Mouse (Mus musculus): Measurements from ENCODE around the gene Ryr2. TPM values are rescaled to one million over a fixed set of nuclear protein-coding genes. Genes with fewer than 3 reads are reported as not detected.

Ryr2 gene
- polyA plus RNA-seq, 1 experiment from 2014 or later: 0.43 TPM

- H3K36me3 ChIP-seq: no peaks in the 10 kb centered on the region
- no peaks in the 10 kb centered on the region for H3K27me3 ChIP-seq (ENCODE audit: insufficient read depth, poor library complexity, severe bottlenecking)
- H3K4me1 ChIP-seq (replicated peaks): no peaks in the 10 kb centered on the region
- H3K4me3 ChIP-seq: no peak overlapping the region
- no peaks in the 10 kb centered on the region for H3K9me3 ChIP-seq
- DNase-seq (ENCODE audit: low spot score): no peak
- 86% methylated on average over 4 of the region's 4 CpGs for WGBS
- H3K27ac ChIP-seq: no peak overlapping the region
These were observed 59.7 kb downstream of the Ryr2 start for GRCm38 (mm10) chr13:12047059-12047458.

GRCm38 (mm10) chr13:12044751-12045150, 62.0 kb downstream of the Ryr2 start:
- H3K27ac ChIP-seq: no peak overlapping the region
- no peak overlapping the region for H3K4me3 ChIP-seq
- no peaks in the 10 kb centered on the region for H3K27me3 ChIP-seq (ENCODE audit: insufficient read depth, poor library complexity, severe bottlenecking)
- H3K9me3 ChIP-seq: no peaks in the 10 kb centered on the region
- no peaks in the 10 kb centered on the region for H3K36me3 ChIP-seq
- 86% methylated on average over 2 of the region's 2 CpGs for WGBS
- no peak for DNase-seq (ENCODE audit: low spot score)
- no peaks in the 10 kb centered on the region for H3K4me1 ChIP-seq (replicated peaks)

DNA sequence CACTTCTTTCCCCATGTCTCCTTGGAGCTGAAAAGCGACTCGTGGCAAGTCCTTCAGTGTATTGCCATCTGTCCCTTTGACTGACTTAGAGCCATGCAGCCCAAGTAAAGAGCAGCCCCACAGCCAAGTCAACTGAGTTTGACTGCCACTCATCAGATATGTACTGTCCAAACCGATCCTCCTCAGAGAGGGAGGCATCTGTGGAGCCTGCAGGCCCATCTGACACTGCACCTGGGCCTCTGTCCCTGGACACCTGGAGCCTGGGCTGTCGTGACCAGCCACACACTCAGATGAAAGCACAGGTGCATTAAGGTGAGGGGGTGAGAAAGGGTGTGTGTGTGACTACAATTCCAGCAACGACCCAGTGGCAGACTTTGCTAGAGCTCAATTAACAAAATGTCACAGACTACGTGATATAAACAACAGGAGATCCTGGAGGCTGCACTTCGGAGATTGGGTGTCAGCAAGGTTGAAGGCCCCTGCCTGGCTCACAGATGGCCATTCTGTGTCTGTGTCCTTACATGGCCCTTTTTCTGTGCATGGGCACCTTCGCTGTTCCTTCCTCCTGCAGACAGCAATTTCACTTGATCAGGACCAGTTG, 63.8 kb downstream of the Ryr2 start:
- no peak for DNase-seq (ENCODE audit: low spot score)
- Histone ChIP-seq H3K4me3 (no peak overlapping the region), H3K27me3 (ENCODE audit: insufficient read depth, poor library complexity, severe bottlenecking) (no peaks in the 10 kb centered on the region), H3K36me3 (no peaks in the 10 kb centered on the region), H3K27ac (no peak overlapping the region), H3K4me1 (replicated peaks) (no peaks in the 10 kb centered on the region), H3K9me3 (no peaks in the 10 kb centered on the region)
- WGBS: 80% methylated on average over 8 of the region's 8 CpGs

GRCm38 (mm10) chr13:12039967-12040366, 66.8 kb downstream of the Ryr2 start:
- DNase-seq (ENCODE audit: low spot score): no peak
- no peaks in the 10 kb centered on the region for H3K27me3 ChIP-seq (ENCODE audit: insufficient read depth, poor library complexity, severe bottlenecking)
- H3K9me3 ChIP-seq: no peaks in the 10 kb centered on the region
- H3K4me1 ChIP-seq (replicated peaks): no peaks in the 10 kb centered on the region
- no peaks in the 10 kb centered on the region for H3K36me3 ChIP-seq
- no peak overlapping the region for H3K4me3 ChIP-seq
- 88% methylated on average over 3 of the region's 3 CpGs for WGBS
- H3K27ac ChIP-seq: no peak overlapping the region

DNA sequence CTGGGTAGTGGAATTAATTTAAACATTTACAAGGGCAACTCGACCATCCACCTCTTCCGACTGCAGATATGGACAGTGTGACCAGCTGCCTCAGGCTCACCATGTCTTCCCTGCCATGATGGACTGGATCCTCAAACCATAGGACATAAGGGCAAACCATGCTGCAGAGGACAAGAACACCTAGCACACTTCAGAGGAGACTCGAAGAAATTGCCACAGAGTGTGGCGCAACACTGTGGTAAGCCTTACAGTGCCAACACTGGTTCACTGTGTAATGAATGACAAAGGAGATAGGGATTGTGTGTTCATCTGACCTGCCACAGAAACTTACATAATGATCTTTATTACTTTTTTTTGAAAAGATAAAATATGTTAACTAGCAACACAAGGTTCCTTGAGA, 68.1 kb downstream of the Ryr2 start:
- H3K9me3 ChIP-seq: no peaks in the 10 kb centered on the region
- H3K4me1 ChIP-seq (replicated peaks): no peaks in the 10 kb centered on the region
- no peak for DNase-seq (ENCODE audit: low spot score)
- no peaks in the 10 kb centered on the region for H3K27me3 ChIP-seq (ENCODE audit: insufficient read depth, poor library complexity, severe bottlenecking)
- 87% methylated on average over 4 of the region's 4 CpGs for WGBS
- H3K27ac ChIP-seq: no peak overlapping the region
- no peaks in the 10 kb centered on the region for H3K36me3 ChIP-seq
- no peak overlapping the region for H3K4me3 ChIP-seq

DNA sequence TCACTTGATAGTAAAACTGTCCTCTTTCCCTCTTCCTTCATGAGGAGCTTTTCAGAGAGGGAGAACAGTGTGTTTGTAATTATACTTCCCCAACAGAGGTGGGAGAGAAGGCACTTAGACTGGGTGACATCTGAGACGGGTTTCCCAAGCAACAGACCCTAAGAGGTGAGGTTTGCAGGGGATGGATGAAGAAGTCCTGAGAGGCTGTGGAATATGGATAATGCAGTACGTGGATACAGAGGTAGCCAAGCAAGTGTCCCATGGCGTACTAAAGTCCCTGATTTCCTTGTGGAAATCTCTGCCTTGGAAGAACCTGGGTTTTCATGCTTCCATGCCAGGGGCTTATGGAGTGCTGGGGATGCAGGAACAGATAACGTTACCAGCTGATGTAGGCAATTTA, 69.5 kb downstream of the Ryr2 start:
- WGBS: 85% methylated on average over 4 of the region's 4 CpGs
- no peak for DNase-seq (ENCODE audit: low spot score)
- no peak overlapping the region for H3K27ac ChIP-seq

GRCm38 (mm10) chr13:12036834-12037233, 69.9 kb downstream of the Ryr2 start:
- no peak for DNase-seq (ENCODE audit: low spot score)
- no peaks in the 10 kb centered on the region for H3K36me3 ChIP-seq
- no peaks in the 10 kb centered on the region for H3K9me3 ChIP-seq
- no peak overlapping the region for H3K4me3 ChIP-seq
- 78% methylated on average over 4 of the region's 4 CpGs for WGBS
- no peaks in the 10 kb centered on the region for H3K27me3 ChIP-seq (ENCODE audit: insufficient read depth, poor library complexity, severe bottlenecking)
- no peak overlapping the region for H3K27ac ChIP-seq
- H3K4me1 ChIP-seq (replicated peaks): no peaks in the 10 kb centered on the region

More for the DNA sequence above, 69.5 kb downstream of the Ryr2 start:
- no peaks in the 10 kb centered on the region for H3K4me1 ChIP-seq (replicated peaks)
- no peaks in the 10 kb centered on the region for H3K9me3 ChIP-seq
- H3K4me3 ChIP-seq: no peak overlapping the region
- H3K36me3 ChIP-seq: no peaks in the 10 kb centered on the region
- no peaks in the 10 kb centered on the region for H3K27me3 ChIP-seq (ENCODE audit: insufficient read depth, poor library complexity, severe bottlenecking)

- H3K9me3 ChIP-seq: no peaks in the 10 kb centered on the region
- H3K4me3 ChIP-seq: no peak overlapping the region
- H3K27ac ChIP-seq: no peak overlapping the region
- DNase-seq (ENCODE audit: low spot score): no peak
- no peaks in the 10 kb centered on the region for H3K27me3 ChIP-seq (ENCODE audit: insufficient read depth, poor library complexity, severe bottlenecking)
- no peaks in the 10 kb centered on the region for H3K36me3 ChIP-seq
- H3K4me1 ChIP-seq (replicated peaks): no peaks in the 10 kb centered on the region
- 70% methylated on average over 6 of the region's 6 CpGs for WGBS
These were observed 72.8 kb downstream of the Ryr2 start for GRCm38 (mm10) chr13:12033914-12034313.

- H3K27ac ChIP-seq: no peak overlapping the region
These were observed 73.5 kb downstream of the Ryr2 start for GRCm38 (mm10) chr13:12033272-12033671.

GRCm38 (mm10) chr13:12029841-12030240, 76.9 kb downstream of the Ryr2 start:
- 89% methylated on average over 7 of the region's 7 CpGs for WGBS
- Histone ChIP-seq H3K27ac (no peak overlapping the region), H3K36me3 (no peaks in the 10 kb centered on the region), H3K4me3 (no peak overlapping the region), H3K9me3 (no peaks in the 10 kb centered on the region), H3K27me3 (ENCODE audit: insufficient read depth, poor library complexity, severe bottlenecking) (no peaks in the 10 kb centered on the region), H3K4me1 (replicated peaks) (no peaks in the 10 kb centered on the region)
- DNase-seq (ENCODE audit: low spot score): no peak

More at GRCm38 (mm10) chr13:12033272-12033671, 73.5 kb downstream of the Ryr2 start:
- Histone ChIP-seq H3K36me3 (no peaks in the 10 kb centered on the region), H3K27me3 (ENCODE audit: insufficient read depth, poor library complexity, severe bottlenecking) (no peaks in the 10 kb centered on the region), H3K9me3 (no peaks in the 10 kb centered on the region), H3K4me1 (replicated peaks) (no peaks in the 10 kb centered on the region), H3K4me3 (no peak overlapping the region)
- 90% methylated on average over 5 of the region's 5 CpGs for WGBS
- DNase-seq (ENCODE audit: low spot score): no peak

- WGBS: 89% methylated on average over 4 of the region's 4 CpGs
- DNase-seq (ENCODE audit: low spot score): no peak
- H3K36me3 ChIP-seq: no peaks in the 10 kb centered on the region
- H3K4me3 ChIP-seq: no peak overlapping the region
- H3K27ac ChIP-seq: no peak overlapping the region
- no peaks in the 10 kb centered on the region for H3K27me3 ChIP-seq (ENCODE audit: insufficient read depth, poor library complexity, severe bottlenecking)
- H3K9me3 ChIP-seq: no peaks in the 10 kb centered on the region
- H3K4me1 ChIP-seq (replicated peaks): no peaks in the 10 kb centered on the region
These were observed 77.4 kb downstream of the Ryr2 start for GRCm38 (mm10) chr13:12029326-12029725.

- no peak for DNase-seq (ENCODE audit: low spot score)
- 82% methylated on average over 9 of the region's 9 CpGs for WGBS
- Histone ChIP-seq H3K9me3 (no peaks in the 10 kb centered on the region), H3K4me3 (no peak overlapping the region), H3K27me3 (ENCODE audit: insufficient read depth, poor library complexity, severe bottlenecking) (no peaks in the 10 kb centered on the region), H3K27ac (no peak overlapping the region), H3K4me1 (replicated peaks) (no peaks in the 10 kb centered on the region), H3K36me3 (no peaks in the 10 kb centered on the region)
These were observed 88.7 kb downstream of the Ryr2 start for GRCm38 (mm10) chr13:12018046-12018445.

GRCm38 (mm10) chr13:12013986-12014385, 92.8 kb downstream of the Ryr2 start:
- no peak for DNase-seq (ENCODE audit: low spot score)
- H3K36me3 ChIP-seq: no peaks in the 10 kb centered on the region
- H3K4me3 ChIP-seq: no peak overlapping the region
- no peak overlapping the region for H3K27ac ChIP-seq
- no peaks in the 10 kb centered on the region for H3K9me3 ChIP-seq
- WGBS: 83% methylated on average over 8 of the region's 8 CpGs
- no peaks in the 10 kb centered on the region for H3K4me1 ChIP-seq (replicated peaks)
- H3K27me3 ChIP-seq (ENCODE audit: insufficient read depth, poor library complexity, severe bottlenecking): no peaks in the 10 kb centered on the region
